Mouse (Mus musculus) stomach, postnatal 0 days (tissue): Measurements from ENCODE around the gene Kirrel3.

ENCODE experiments used
- CTCF ChIP-seq: IDR thresholded peaks from 2 replicates; pipeline ENCODE4 v1.5.1; 2016; ENCODE audit warnings: antibody characterized with exemption, low read depth, mild to moderate bottlenecking, moderate library complexity
- EP300 ChIP-seq: optimal IDR thresholded peaks from 2 replicates; pipeline ENCODE3; 2016; ENCODE audit warnings: antibody characterized with exemption

- no peak for TF ChIP-seq EP300
- no peak for TF ChIP-seq CTCF
Measured at GRCm38 (mm10) chr9:34923134-34923931, 437.6 kb downstream of the Kirrel3 start.
